Mouse (Mus musculus) hindbrain, embryonic 15.5 days (tissue): Measurements from ENCODE around the gene Clcn5. TPM values are rescaled to one million over a fixed set of nuclear protein-coding genes. Genes with fewer than 3 reads are reported as not detected.

Source experiments
- ATAC-seq: fragments of 200-750 bp; cut with Nextera tagmentation; 2 replicates; pipeline ENCODE4 v1.8.0; 2017; ENCODE audit warnings: low read depth, moderate number of reproducible peaks, moderate TSS enrichment; ENCODE audit not compliant: low FRiP score
- H3K27ac ChIP-seq: fragments of 300-500 bp; sonication (generic); replicated peaks from 2 replicates; pipeline ENCODE4 v1.5.1; 2015; ENCODE audit warnings: mild to moderate bottlenecking, inconsistent platforms
- H3K27me3 ChIP-seq: fragments of 300-500 bp; sonication (generic); 2 replicates; pipeline ENCODE4 v1.6.1; 2015; ENCODE audit warnings: control low read depth, inconsistent platforms
- H3K36me3 ChIP-seq: fragments of 300-500 bp; sonication (generic); 2 replicates; pipeline ENCODE4 v1.6.1; 2015; ENCODE audit warnings: control low read depth, inconsistent platforms
- H3K4me1 ChIP-seq: fragments of 300-500 bp; sonication (generic); replicated peaks from 2 replicates; pipeline ENCODE4 v1.6.1; 2015; ENCODE audit warnings: control low read depth, inconsistent platforms
- H3K4me2 ChIP-seq: fragments of 300-500 bp; sonication (generic); 2 replicates; pipeline ENCODE4 v1.6.1; 2015; ENCODE audit warnings: moderate library complexity, mild to moderate bottlenecking, inconsistent platforms
- H3K4me3 ChIP-seq: fragments of 300-500 bp; sonication (generic); 2 replicates; pipeline ENCODE4 v1.5.1; 2015; ENCODE audit warnings: mild to moderate bottlenecking, inconsistent platforms
- H3K9ac ChIP-seq: fragments of 300-500 bp; sonication (generic); 2 replicates; pipeline ENCODE4 v1.6.1; 2015; ENCODE audit warnings: inconsistent platforms
- H3K9me3 ChIP-seq: fragments of 300-500 bp; sonication (generic); 2 replicates; pipeline ENCODE4 v1.6.1; 2016; ENCODE audit warnings: control low read depth, inconsistent platforms
- WGBS: fragments of 180-500 bp; shearing (Covaris S2); methylation state at CpG from one replicate; pipeline ENCODE4 v1.1.7; 2015; 5-methylcytosine and 5-hydroxymethylcytosine counted together
- polyA plus RNA-seq: library from polyadenylated mRNA; unstranded; fragments of >200 nt; fragmentation: Nextera tagmentation; extraction: Ambion mirVana; gene quantifications from 2 replicates; pipeline ENCODE4 v1.2.1, GENCODE M21; 2015

Clcn5 gene
- polyA plus RNA-seq, 1 experiment from 2014 or later = 7.6 TPM

DNA sequence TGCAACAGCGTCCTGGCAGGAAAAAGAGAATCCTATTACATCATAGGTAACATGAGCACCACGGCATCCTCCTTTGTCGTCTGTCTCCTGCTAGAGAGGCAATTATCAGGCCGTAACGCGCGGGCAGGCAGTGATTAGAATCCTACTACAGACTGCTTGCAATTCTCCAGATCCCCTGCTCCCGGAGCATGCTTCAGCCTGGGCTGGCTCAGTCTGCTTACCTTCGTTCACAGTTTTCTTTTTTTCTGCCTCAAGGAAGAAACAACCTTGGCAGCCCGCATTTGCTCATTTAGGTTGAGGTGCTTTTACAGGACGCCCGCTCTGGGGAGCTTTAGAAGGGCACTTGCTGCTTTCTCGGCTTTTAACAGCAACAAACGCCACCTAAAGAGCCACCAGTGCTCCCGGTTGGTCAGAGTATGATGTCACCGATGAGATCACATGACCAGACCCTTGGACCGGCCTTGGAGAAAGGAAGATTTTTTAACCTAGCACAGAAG lies 130.8 kb downstream of the Clcn5 start:
- peak overlapping the region; percentile 52 for H3K4me2 ChIP-seq
- peak overlapping the region; percentile 88 for H3K27ac ChIP-seq
- ATAC-seq = peak; percentile 93
- H3K4me3 ChIP-seq = peak overlapping the region; percentile 46
- WGBS = 19% methylated on average over 17 of the region's 17 CpGs
- no peaks in the 10 kb centered on the region; the same call in 1 of the 2 replicates for H3K4me1 ChIP-seq
- H3K27me3 ChIP-seq = no peaks in the 10 kb centered on the region
- H3K36me3 ChIP-seq = no peaks in the 10 kb centered on the region
- no peaks in the 10 kb centered on the region for H3K9me3 ChIP-seq
- peak overlapping the region; percentile 53 for H3K9ac ChIP-seq

GRCm38 (mm10) chrX:7187455-7188310 lies 131.5 kb downstream of the Clcn5 start:
- Histone ChIP-seq H3K4me1 (no peaks in the 10 kb centered on the region; the same call in 1 of the 2 replicates), H3K4me3 (peak overlapping the region; percentile 46), H3K27me3 (no peaks in the 10 kb centered on the region), H3K27ac (peak overlapping the region; percentile 88), H3K9ac (peak overlapping the region; percentile 53), H3K36me3 (no peaks in the 10 kb centered on the region), H3K9me3 (no peaks in the 10 kb centered on the region), H3K4me2 (peak overlapping the region; percentile 52)
- WGBS = 28% methylated on average over 10 of the region's 10 CpGs
- peak; percentile 24; the same call in 1 of the 2 replicates for ATAC-seq

DNA sequence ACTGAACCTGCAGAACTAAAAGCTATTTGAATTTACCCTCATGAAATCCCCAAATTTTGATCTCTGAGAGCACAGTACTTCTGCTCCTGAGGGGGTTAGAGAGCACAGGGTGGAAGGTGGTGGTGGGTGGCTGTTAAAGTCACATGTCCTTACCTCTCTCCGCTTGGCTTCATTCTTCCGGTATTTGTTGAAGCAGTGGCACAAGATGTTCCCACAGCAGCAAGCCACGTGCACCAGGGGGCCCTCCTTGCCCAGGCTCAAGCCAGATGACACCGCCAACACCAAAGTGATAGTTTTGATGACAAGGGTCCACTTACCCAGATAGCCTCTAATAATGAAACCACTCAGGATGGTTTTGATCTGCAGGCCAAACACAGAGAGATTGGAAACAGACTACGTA lies 149.0 kb downstream of the Clcn5 start:
- H3K36me3 ChIP-seq = no peaks in the 10 kb centered on the region
- no peak overlapping the region for H3K4me2 ChIP-seq
- no peak overlapping the region for H3K9ac ChIP-seq
- H3K9me3 ChIP-seq = no peaks in the 10 kb centered on the region
- no peak for ATAC-seq
- H3K27me3 ChIP-seq = no peaks in the 10 kb centered on the region
- 92% methylated on average over 5 of the region's 5 CpGs for WGBS
- H3K27ac ChIP-seq = no peak overlapping the region
- no peak overlapping the region for H3K4me3 ChIP-seq
- H3K4me1 ChIP-seq = no peaks in the 10 kb centered on the region

GRCm38 (mm10) chrX:7168799-7169198 lies 150.4 kb downstream of the Clcn5 start:
- H3K27me3 ChIP-seq = no peaks in the 10 kb centered on the region
- H3K27ac ChIP-seq = no peak overlapping the region
- WGBS = 89% methylated on average over 5 of the region's 5 CpGs
- H3K4me2 ChIP-seq = no peak overlapping the region
- H3K4me1 ChIP-seq = no peaks in the 10 kb centered on the region
- H3K4me3 ChIP-seq = no peak overlapping the region
- H3K9me3 ChIP-seq = no peaks in the 10 kb centered on the region
- no peak overlapping the region for H3K9ac ChIP-seq
- H3K36me3 ChIP-seq = no peaks in the 10 kb centered on the region
- no peak for ATAC-seq

DNA sequence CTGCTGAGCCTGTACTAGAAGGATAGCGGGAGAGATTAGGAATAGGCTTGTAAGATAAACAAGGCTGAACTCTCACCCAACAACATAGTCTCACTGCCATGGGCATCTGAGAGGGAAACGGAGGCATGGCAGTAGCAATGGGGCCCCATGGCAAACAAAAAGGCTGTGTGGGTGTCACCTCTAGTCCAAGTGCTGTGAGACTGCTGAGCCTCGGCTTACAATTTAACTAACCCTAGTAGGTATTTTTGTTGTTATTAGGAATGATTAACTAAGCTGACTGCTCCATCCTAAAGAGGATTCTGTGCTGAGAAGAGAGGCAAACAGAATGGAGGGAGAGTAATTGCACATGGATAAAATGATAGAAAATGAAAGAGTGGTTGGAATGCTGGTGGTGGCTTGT lies 161.2 kb downstream of the Clcn5 start:
- Histone ChIP-seq H3K36me3 (peaks cover 15% of the 10 kb centered on the region; the same call in 1 of the 2 replicates), H3K9me3 (no peaks in the 10 kb centered on the region), H3K9ac (no peak overlapping the region), H3K4me1 (no peaks in the 10 kb centered on the region), H3K27ac (no peak overlapping the region), H3K4me2 (no peak overlapping the region), H3K27me3 (no peaks in the 10 kb centered on the region), H3K4me3 (no peak overlapping the region)
- ATAC-seq = no peak
- WGBS = 70% methylated on average over 3 of the region's 3 CpGs

DNA sequence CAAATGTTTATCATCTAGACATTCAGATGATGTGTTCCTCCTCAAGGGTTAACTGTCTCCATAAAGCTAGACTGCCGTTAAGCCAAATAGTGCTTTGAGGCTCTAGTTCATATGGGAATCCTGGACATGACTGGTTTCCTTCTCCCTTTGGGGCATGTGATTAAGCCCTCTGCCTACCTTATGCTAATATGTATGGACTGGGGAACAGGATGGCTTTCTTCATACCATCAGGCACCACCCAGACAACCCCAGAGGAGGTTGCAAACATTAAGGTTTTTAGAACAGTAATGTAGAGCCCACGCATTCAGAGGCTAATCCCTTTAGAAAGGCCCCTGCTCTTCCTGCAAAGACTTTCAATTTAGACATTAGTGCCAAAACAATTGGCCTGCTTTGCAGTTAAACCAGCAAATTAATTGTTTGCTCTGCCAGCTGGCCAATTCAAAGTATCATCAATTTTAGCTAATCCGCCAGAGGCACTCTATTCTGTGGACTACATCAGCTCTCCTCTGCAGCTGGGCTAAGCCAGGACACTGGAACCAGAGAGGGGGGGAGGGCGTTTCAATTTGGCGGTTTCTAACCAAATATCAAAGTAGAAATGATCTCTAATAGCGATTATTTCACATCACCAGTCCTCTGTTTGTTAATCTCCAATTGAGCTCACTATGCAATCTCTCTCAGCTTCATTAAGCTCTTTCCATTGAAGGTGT lies 163.0 kb downstream of the Clcn5 start:
- Histone ChIP-seq H3K4me1 (no peaks in the 10 kb centered on the region), H3K4me2 (no peak overlapping the region), H3K27ac (no peak overlapping the region), H3K4me3 (no peak overlapping the region), H3K36me3 (peaks cover 12% of the 10 kb centered on the region; the same call in 1 of the 2 replicates), H3K9me3 (no peaks in the 10 kb centered on the region), H3K27me3 (no peaks in the 10 kb centered on the region), H3K9ac (no peak overlapping the region)
- no peak for ATAC-seq
- 60% methylated on average over 6 of the region's 6 CpGs for WGBS

DNA sequence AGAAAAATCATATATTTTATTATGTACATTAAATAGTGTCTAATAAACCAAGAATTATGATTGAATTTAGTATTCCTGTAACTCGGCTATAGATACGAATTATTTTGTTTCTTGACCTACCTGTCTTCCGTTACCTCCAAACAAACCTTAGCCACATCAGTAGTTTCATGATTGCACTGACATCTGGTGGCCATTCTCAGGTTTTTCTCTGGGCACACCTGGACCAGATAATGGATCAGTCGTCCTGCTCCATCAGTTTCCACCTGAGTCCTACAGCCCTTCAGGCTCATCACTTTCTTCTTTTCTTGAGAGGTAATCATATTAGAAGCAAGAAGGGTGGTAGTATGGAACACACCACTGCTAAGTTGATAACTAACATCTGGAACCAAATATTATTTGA lies 169.0 kb downstream of the Clcn5 start:
- Histone ChIP-seq H3K27me3 (no peaks in the 10 kb centered on the region), H3K4me1 (no peaks in the 10 kb centered on the region), H3K36me3 (no peaks in the 10 kb centered on the region), H3K4me2 (no peak overlapping the region), H3K27ac (no peak overlapping the region), H3K4me3 (no peak overlapping the region), H3K9ac (no peak overlapping the region), H3K9me3 (no peaks in the 10 kb centered on the region)
- ATAC-seq = peak; percentile 27; the same call in 1 of the 2 replicates
- 77% methylated on average over 4 of the region's 4 CpGs for WGBS

- no peak for ATAC-seq
- no peak overlapping the region for H3K4me3 ChIP-seq
- H3K4me2 ChIP-seq = no peak overlapping the region
- H3K36me3 ChIP-seq = no peaks in the 10 kb centered on the region
- H3K9ac ChIP-seq = no peak overlapping the region
- no peaks in the 10 kb centered on the region for H3K4me1 ChIP-seq
- no peak overlapping the region for H3K27ac ChIP-seq
- H3K9me3 ChIP-seq = no peaks in the 10 kb centered on the region
- H3K27me3 ChIP-seq = no peaks in the 10 kb centered on the region
- 81% methylated on average over 7 of the region's 7 CpGs for WGBS
Observed at GRCm38 (mm10) chrX:7146156-7146555, 173.0 kb downstream of the Clcn5 start.

- Histone ChIP-seq H3K4me1 (no peaks in the 10 kb centered on the region), H3K27ac (no peak overlapping the region)
Observed at GRCm38 (mm10) chrX:7121618-7122280, 197.4 kb downstream of the Clcn5 start.

GRCm38 (mm10) chrX:7114885-7115284 lies 204.3 kb downstream of the Clcn5 start:
- Histone ChIP-seq H3K4me1 (no peaks in the 10 kb centered on the region), H3K4me2 (no peak overlapping the region), H3K27ac (no peak overlapping the region), H3K27me3 (no peaks in the 10 kb centered on the region), H3K4me3 (no peak overlapping the region), H3K9me3 (no peaks in the 10 kb centered on the region), H3K36me3 (no peaks in the 10 kb centered on the region), H3K9ac (no peak overlapping the region)
- ATAC-seq = no peak
- 82% methylated on average over 3 of the region's 3 CpGs for WGBS

More at GRCm38 (mm10) chrX:7121618-7122280, 197.4 kb downstream of the Clcn5 start:
- Histone ChIP-seq H3K27me3 (no peaks in the 10 kb centered on the region), H3K4me2 (no peak overlapping the region), H3K9me3 (no peaks in the 10 kb centered on the region), H3K9ac (no peak overlapping the region), H3K4me3 (no peak overlapping the region), H3K36me3 (no peaks in the 10 kb centered on the region)
- 81% methylated on average over 4 of the region's 4 CpGs for WGBS
- no peak for ATAC-seq
